Comparison of ENCODE assay signal across 19 mouse cellular contexts in genomic region chr12:33003339-33003965, GRCm38 (mm10). TPM values are rescaled to one million over a fixed set of nuclear protein-coding genes. Genes with fewer than 3 reads are reported as not detected.
DNase-seq lines count a peak whose midpoint lies in the region; ATAC-seq and TF ChIP-seq lines count a peak whose summit lies in the region.
"Had no signal": no experiment of that assay in that cellular context is flagged by ENCODE, and none has a peak within 500 bp of the region (broad histone marks: within the 10 kb centered on the region; RNA-seq: fewer than 3 reads in every experiment).

No protein-coding gene starts in this region.

- no peaks in the 10 kb centered on the region for H3K36me3 ChIP-seq in forebrain, postnatal 0 days (ENCODE audit: insufficient read depth)
- H3K36me3 ChIP-seq in forebrain, embryonic 14.5 days (ENCODE audit: control insufficient read depth, insufficient read depth, low read length) = no peaks in the 10 kb centered on the region
- H3K36me3 ChIP-seq in midbrain, embryonic 10.5 days = no peaks in the 10 kb centered on the region
- H3K36me3 ChIP-seq in midbrain, postnatal 0 days (ENCODE audit: insufficient read depth, low read length) = no peaks in the 10 kb centered on the region
- H3K36me3 ChIP-seq in limb, embryonic 14.5 days (ENCODE audit: control insufficient read depth, insufficient read depth, low read length) = no peaks in the 10 kb centered on the region
- H3K36me3 ChIP-seq: embryonic facial prominence, embryonic 15.5 days; kidney, embryonic 15.5 days had no signal

- no peak for TF ChIP-seq POLR2A in limb, embryonic 14.5 days (IDR thresholded peaks at IDR 0.05; ENCODE audit: borderline replicate concordance, extremely low read depth, insufficient read depth, insufficient read length)

- H3K9ac ChIP-seq in forebrain, postnatal 0 days = no peak overlapping the region
- H3K9ac ChIP-seq in forebrain, embryonic 14.5 days (ENCODE audit: low read length) = no peak overlapping the region
- no peak overlapping the region for H3K9ac ChIP-seq in midbrain, postnatal 0 days (replicated peaks; ENCODE audit: low read length, poor library complexity, severe bottlenecking)
- H3K9ac ChIP-seq in limb, embryonic 14.5 days (ENCODE audit: low read depth, low read length, severe bottlenecking) = no peak overlapping the region
- H3K9ac ChIP-seq: embryonic facial prominence, embryonic 15.5 days; kidney, embryonic 15.5 days; liver, embryonic 14.5 days had no signal

- peak; percentile 69 for ATAC-seq in forebrain, postnatal 0 days
- no peak for ATAC-seq in forebrain, embryonic 14.5 days
- ATAC-seq in midbrain, postnatal 0 days (ENCODE audit: low FRiP score) = no peak
- ATAC-seq in limb, embryonic 14.5 days (ENCODE audit: low FRiP score, low read depth) = peak; percentile 69
- ATAC-seq: inflammation-experienced regulatory T-cells, adult 6 months; Patski had no signal

- no peak overlapping the region for H3K4me3 ChIP-seq in forebrain, postnatal 0 days (ENCODE audit: low read depth, low read length)
- H3K4me3 ChIP-seq in forebrain, embryonic 14.5 days (ENCODE audit: low read depth, low read length) = no peak overlapping the region
- H3K4me3 ChIP-seq in midbrain, embryonic 10.5 days = no peak overlapping the region
- H3K4me3 ChIP-seq in midbrain, postnatal 0 days (ENCODE audit: low read depth, low read length) = no peak overlapping the region
- H3K4me3 ChIP-seq in limb, embryonic 14.5 days (replicated peaks; ENCODE audit: low read length) = no peak overlapping the region
- H3K4me3 ChIP-seq: embryonic facial prominence, embryonic 15.5 days; heart, adult 2 months; kidney, embryonic 15.5 days had no signal

- no peak for DNase-seq in forebrain, postnatal 0 days
- DNase-seq in forebrain, embryonic 14.5 days (ENCODE audit: low spot score) = no peak
- no peak for DNase-seq in midbrain, embryonic 10.5 days (ENCODE audit: low spot score)
- no peak for DNase-seq in midbrain, postnatal 0 days (ENCODE audit: low spot score)
- DNase-seq in limb, embryonic 14.5 days (ENCODE audit: low spot score) = no peak
- peak; percentile 51 for DNase-seq in retina, postnatal 1 day
- no peak for DNase-seq in cerebellum, adult 9-11 months
- no peak for DNase-seq in T-cell, adult 2 months (ENCODE audit: low spot score)
- DNase-seq: adrenal gland, postnatal 25 days; cerebellum, adult 8-10 months; gastrocnemius, postnatal 10 days; heart, adult 2 months; left cerebral cortex, postnatal 4 days; thymus, postnatal 14 days had no signal

- WGBS in forebrain, postnatal 0 days = 69% methylated on average over 8 of the region's 8 CpGs
- WGBS in forebrain, embryonic 14.5 days = 73% methylated on average over 8 of the region's 8 CpGs
- WGBS in midbrain, embryonic 10.5 days = 62% methylated on average over 8 of the region's 8 CpGs
- WGBS in midbrain, postnatal 0 days = 33% methylated on average over 8 of the region's 8 CpGs
- 75% methylated on average over 8 of the region's 8 CpGs for WGBS in limb, embryonic 14.5 days

- H3K4me2 ChIP-seq in forebrain, postnatal 0 days (ENCODE audit: low read depth) = no peak overlapping the region
- H3K4me2 ChIP-seq in forebrain, embryonic 14.5 days (ENCODE audit: low read length) = no peak overlapping the region
- H3K4me2 ChIP-seq in midbrain, postnatal 0 days (ENCODE audit: low read depth, low read length, poor library complexity, severe bottlenecking) = no peak overlapping the region
- no peak overlapping the region for H3K4me2 ChIP-seq in limb, embryonic 14.5 days (replicated peaks; ENCODE audit: low read depth, low read length, severe bottlenecking)
- H3K4me2 ChIP-seq: embryonic facial prominence, embryonic 15.5 days; kidney, embryonic 15.5 days had no signal

- no peaks in the 10 kb centered on the region for H3K4me1 ChIP-seq in forebrain, postnatal 0 days (ENCODE audit: insufficient read depth)
- no peaks in the 10 kb centered on the region for H3K4me1 ChIP-seq in forebrain, embryonic 14.5 days (ENCODE audit: control insufficient read depth, insufficient read depth, low read length)
- peaks cover 18% of the 10 kb centered on the region for H3K4me1 ChIP-seq in midbrain, embryonic 10.5 days
- H3K4me1 ChIP-seq in midbrain, postnatal 0 days (ENCODE audit: insufficient read depth, low read length) = no peaks in the 10 kb centered on the region
- peaks cover 2% of the 10 kb centered on the region; the same call in 1 of the 2 replicates for H3K4me1 ChIP-seq in limb, embryonic 14.5 days (ENCODE audit: control insufficient read depth, insufficient read depth, low read length)

- H3K27me3 ChIP-seq in forebrain, postnatal 0 days (ENCODE audit: insufficient read depth, low read length) = no peaks in the 10 kb centered on the region
- no peaks in the 10 kb centered on the region for H3K27me3 ChIP-seq in forebrain, embryonic 14.5 days (replicated peaks; ENCODE audit: control insufficient read depth, insufficient read depth, low read length)
- no peaks in the 10 kb centered on the region for H3K27me3 ChIP-seq in midbrain, embryonic 10.5 days (ENCODE audit: low read depth, poor library complexity, severe bottlenecking)
- no peaks in the 10 kb centered on the region for H3K27me3 ChIP-seq in midbrain, postnatal 0 days (ENCODE audit: insufficient read depth, low read length)
- H3K27me3 ChIP-seq in limb, embryonic 14.5 days (ENCODE audit: control insufficient read depth, insufficient read depth, low read length) = no peaks in the 10 kb centered on the region
- H3K27me3 ChIP-seq: embryonic facial prominence, embryonic 15.5 days; kidney, embryonic 15.5 days; Patski had no signal

- TF ChIP-seq CTCF in forebrain, postnatal 0 days (IDR thresholded peaks at IDR 0.05; ENCODE audit: low read depth) = no peak
- TF ChIP-seq CTCF in midbrain, postnatal 0 days (IDR thresholded peaks at IDR 0.05) = no peak

- no peak overlapping the region for H3K27ac ChIP-seq in forebrain, postnatal 0 days (ENCODE audit: low read depth, low read length)
- H3K27ac ChIP-seq in forebrain, embryonic 14.5 days (ENCODE audit: low read depth, low read length) = no peak overlapping the region
- 0 out of 2 replicates have a peak overlapping the region, but pooled peaks have one; percentile 17 for H3K27ac ChIP-seq in midbrain, embryonic 10.5 days (replicated peaks)
- H3K27ac ChIP-seq in midbrain, postnatal 0 days (ENCODE audit: low read depth, low read length) = no peak overlapping the region
- no peak overlapping the region for H3K27ac ChIP-seq in limb, embryonic 14.5 days (replicated peaks; ENCODE audit: low read depth, low read length)
- H3K27ac ChIP-seq: embryonic facial prominence, embryonic 15.5 days; heart, adult 2 months; kidney, embryonic 15.5 days; liver, embryonic 14.5 days had no signal

- no peaks in the 10 kb centered on the region for H3K9me3 ChIP-seq in forebrain, postnatal 0 days (ENCODE audit: low read length)
- H3K9me3 ChIP-seq in forebrain, embryonic 14.5 days (replicated peaks; ENCODE audit: control insufficient read depth, low read length) = no peaks in the 10 kb centered on the region
- H3K9me3 ChIP-seq in midbrain, embryonic 10.5 days (replicated peaks) = no peaks in the 10 kb centered on the region
- no peaks in the 10 kb centered on the region for H3K9me3 ChIP-seq in midbrain, postnatal 0 days (ENCODE audit: low read length)
- no peaks in the 10 kb centered on the region for H3K9me3 ChIP-seq in limb, embryonic 14.5 days (ENCODE audit: control insufficient read depth, low read length)
- H3K9me3 ChIP-seq: embryonic facial prominence, embryonic 15.5 days; kidney, embryonic 15.5 days had no signal

RNA-seq across cellular contexts. Expression of gene Sypl, which starts 49.8 kb away (rescaled TPM):
- 18.5 and 21.3 TPM in 2 replicates for total RNA-seq in forebrain, postnatal 0 days (2014; rRNA removed)
- polyA plus RNA-seq in forebrain, postnatal 0 days (2015; fragmentation: Nextera tagmentation; extraction: Ambion mirVana) = 35.2 and 40.1 TPM in 2 replicates
- 41.7 and 47.2 TPM in 2 replicates for polyA plus RNA-seq in forebrain, embryonic 14.5 days (2014; fragmentation: Nextera tagmentation; extraction: Ambion mirVana)
- polyA plus RNA-seq in midbrain, embryonic 10.5 days (2016; fragmentation: Nextera tagmentation; extraction: Ambion mirVana) = 41.7 and 47.7 TPM in 2 replicates
- total RNA-seq in midbrain, postnatal 0 days (2014; rRNA removed) = 15.2 and 19.3 TPM in 2 replicates
- polyA plus RNA-seq in midbrain, postnatal 0 days (2015; fragmentation: Nextera tagmentation; extraction: Ambion mirVana) = 35.2 and 37.1 TPM in 2 replicates
- 53.3 and 54.1 TPM in 2 replicates for polyA plus RNA-seq in limb, embryonic 14.5 days (2012; rRNA removed)
- 97.6 and 104 TPM in 2 replicates for polyA plus RNA-seq in limb, embryonic 14.5 days (2014; fragmentation: Nextera tagmentation; extraction: Ambion mirVana)

Comparison
In these comparisons a context has a peak if more than half of its experiments do, and no peak if none do; other contexts are left out.
1. ATAC-seq: peak in forebrain, postnatal 0 days (single experiment) and limb, embryonic 14.5 days (single experiment); none in forebrain, embryonic 14.5 days (single experiment) and midbrain, postnatal 0 days (single experiment).